Mouse (Mus musculus): ENCODE data around the gene 2210010C04Rik. TPM values are rescaled to one million over a fixed set of nuclear protein-coding genes. Genes with fewer than 3 reads are reported as not detected.
A peak's percentile ranks its signal among the peaks of the same experiment; 100 is the strongest.

2210010C04Rik gene
- total and polyA plus RNA-seq, 3 experiments = not detected

DNA sequence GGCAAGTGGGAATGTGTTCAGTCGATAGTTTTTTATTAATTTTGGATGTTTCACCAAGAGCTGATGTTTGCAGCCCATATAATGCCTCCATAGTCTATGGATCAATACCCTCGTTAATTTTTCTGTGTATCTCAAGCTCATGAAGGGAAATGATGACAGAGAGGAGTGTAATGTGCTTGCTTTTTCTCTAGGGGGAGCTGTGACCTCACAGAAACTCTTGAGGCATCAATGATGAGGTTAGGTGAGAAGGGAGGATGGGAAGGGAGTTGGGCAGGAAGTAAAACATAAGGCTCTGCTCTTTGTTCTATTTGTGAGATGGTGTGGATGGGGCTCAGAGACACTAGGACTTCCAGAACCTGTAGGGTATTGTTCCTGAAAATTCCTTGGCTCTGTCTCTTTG, 11.2 kb upstream of the 2210010C04Rik start:
- Histone ChIP-seq H3K79me2 (ENCODE audit: control insufficient read depth, insufficient read depth, low read length, poor library complexity) (no peaks in the 10 kb centered on the region), H3K36me3 (ENCODE audit: control insufficient read depth in 1 of 2, insufficient read depth in 2 of 2, low read length in 2 of 2) (no peaks in the 10 kb centered on the region), H3K27me3 (ENCODE audit: control insufficient read depth in 1 of 2, insufficient read depth in 2 of 2, low read length in 2 of 2) (no peaks in the 10 kb centered on the region), H3K9ac (ENCODE audit: control insufficient read depth, low read depth, low read length, poor library complexity, severe bottlenecking) (no peak overlapping the region), H3K4me1 (ENCODE audit: control insufficient read depth in 1 of 2, insufficient read depth in 2 of 2, low read length in 2 of 2) (no peaks in the 10 kb centered on the region), H3K9me3 (replicated peaks; ENCODE audit: insufficient read depth, low read length) (no peaks in the 10 kb centered on the region), H3K4me3 (ENCODE audit: control insufficient read depth in 1 of 2, insufficient read depth in 1 of 2, low read depth in 2 of 2, low read length in 2 of 2) (no peak overlapping the region), H3K27ac (ENCODE audit: control insufficient read depth, low read depth, low read length) (no peak overlapping the region)
- DNase-seq (ENCODE audit: low read depth, low spot score) = peak; percentile 3
- peak in 2 of 3 experiments; percentile 11 to 20; a peak in 1 of 6 replicates for TF ChIP-seq CTCF (IDR thresholded peaks at IDR 0.05 in 2 of 3, conservative IDR thresholded peaks at IDR 0.05 in 1 of 3; ENCODE audit: control insufficient read depth in 1 of 3, insufficient read depth in 1 of 3, low read depth in 2 of 3, low read length in 3 of 3, poor library complexity in 1 of 3, severe bottlenecking in 1 of 3)
- no peak for TF ChIP-seq CHD2 (IDR thresholded peaks at IDR 0.05; ENCODE audit: low read length)
- no peak for TF ChIP-seq RAD21 (IDR thresholded peaks at IDR 0.05; ENCODE audit: low read depth, low read length)
- no peak for TF ChIP-seq TCF12 (IDR thresholded peaks at IDR 0.05; ENCODE audit: low read depth, low read length)
- no peak for TF ChIP-seq ZMIZ1 (IDR thresholded peaks at IDR 0.05; ENCODE audit: low read depth, low read length)
- no peak for TF ChIP-seq MAX (IDR thresholded peaks at IDR 0.05; ENCODE audit: low read length)
- TF ChIP-seq POLR2AphosphoS2 (IDR thresholded peaks at IDR 0.05; ENCODE audit: low read length) = no peak
- TF ChIP-seq USF2 (IDR thresholded peaks at IDR 0.05; ENCODE audit: borderline replicate concordance in 1 of 2, insufficient read depth in 1 of 2, low read depth in 1 of 2, low read length in 2 of 2) = no peak

- H3K36me3 ChIP-seq (ENCODE audit: control insufficient read depth in 1 of 2, insufficient read depth in 2 of 2, low read length in 2 of 2) = no peaks in the 10 kb centered on the region
- TF ChIP-seq POLR2AphosphoS2 (IDR thresholded peaks at IDR 0.05; ENCODE audit: low read length) (no peak), ZMIZ1 (IDR thresholded peaks at IDR 0.05; ENCODE audit: low read depth, low read length) (no peak), POLR2AphosphoS5 (IDR thresholded peaks at IDR 0.05; ENCODE audit: borderline replicate concordance, low read depth, low read length) (no peak), ZC3H11A (IDR thresholded peaks at IDR 0.05; ENCODE audit: low read depth, low read length) (no peak), EP300 (IDR thresholded peaks at IDR 0.05; ENCODE audit: low read depth in 1 of 2, low read length in 2 of 2) (no peak)
- no peak overlapping the region for H3K9ac ChIP-seq (ENCODE audit: control insufficient read depth, low read depth, low read length, poor library complexity, severe bottlenecking)
- H3K27ac ChIP-seq (ENCODE audit: control insufficient read depth, low read depth, low read length) = no peak overlapping the region
- H3K4me1 ChIP-seq (ENCODE audit: control insufficient read depth in 1 of 2, insufficient read depth in 2 of 2, low read length in 2 of 2) = no peaks in the 10 kb centered on the region
- DNase-seq (ENCODE audit: low read depth, low spot score) = no peak
- no peaks in the 10 kb centered on the region for H3K27me3 ChIP-seq (ENCODE audit: control insufficient read depth in 1 of 2, insufficient read depth in 2 of 2, low read length in 2 of 2)
- H3K79me2 ChIP-seq (ENCODE audit: control insufficient read depth, insufficient read depth, low read length, poor library complexity) = no peaks in the 10 kb centered on the region
- H3K4me3 ChIP-seq (ENCODE audit: control insufficient read depth in 1 of 2, insufficient read depth in 1 of 2, low read depth in 2 of 2, low read length in 2 of 2) = no peak overlapping the region
- no peaks in the 10 kb centered on the region for H3K9me3 ChIP-seq (replicated peaks; ENCODE audit: insufficient read depth, low read length)
Measured at GRCm38 (mm10) chr6:41044753-41045152, 9.4 kb upstream of the 2210010C04Rik start.

GRCm38 (mm10) chr6:41044314-41044713, 9.0 kb upstream of the 2210010C04Rik start:
- no peak for TF ChIP-seq UBTF (IDR thresholded peaks at IDR 0.05; ENCODE audit: borderline replicate concordance, insufficient read depth, low read depth, low read length)
- TF ChIP-seq ZMIZ1 (IDR thresholded peaks at IDR 0.05; ENCODE audit: low read depth, low read length) = no peak
- no peak for TF ChIP-seq CTCF (IDR thresholded peaks at IDR 0.05 in 2 of 3, conservative IDR thresholded peaks at IDR 0.05 in 1 of 3; ENCODE audit: control insufficient read depth in 1 of 3, insufficient read depth in 1 of 3, low read depth in 2 of 3, low read length in 3 of 3, poor library complexity in 1 of 3, severe bottlenecking in 1 of 3)
- TF ChIP-seq KAT2A (conservative IDR thresholded peaks at IDR 0.05; ENCODE audit: low read depth, low read length) = no peak
- no peak for TF ChIP-seq MAZ (IDR thresholded peaks at IDR 0.05; ENCODE audit: low read depth, low read length)
- TF ChIP-seq GATA1 (IDR thresholded peaks at IDR 0.05; ENCODE audit: low read depth, low read length) = no peak
- TF ChIP-seq JUND (IDR thresholded peaks at IDR 0.05; ENCODE audit: low read depth, low read length) = no peak
- Histone ChIP-seq H3K4me1 (ENCODE audit: control insufficient read depth in 1 of 2, insufficient read depth in 2 of 2, low read length in 2 of 2) (no peaks in the 10 kb centered on the region), H3K27me3 (ENCODE audit: control insufficient read depth in 1 of 2, insufficient read depth in 2 of 2, low read length in 2 of 2) (no peaks in the 10 kb centered on the region), H3K27ac (ENCODE audit: control insufficient read depth, low read depth, low read length) (no peak overlapping the region), H3K4me3 (ENCODE audit: control insufficient read depth in 1 of 2, insufficient read depth in 1 of 2, low read depth in 2 of 2, low read length in 2 of 2) (no peak overlapping the region), H3K9me3 (replicated peaks; ENCODE audit: insufficient read depth, low read length) (no peaks in the 10 kb centered on the region), H3K9ac (ENCODE audit: control insufficient read depth, low read depth, low read length, poor library complexity, severe bottlenecking) (no peak overlapping the region), H3K36me3 (ENCODE audit: control insufficient read depth in 1 of 2, insufficient read depth in 2 of 2, low read length in 2 of 2) (no peaks in the 10 kb centered on the region), H3K79me2 (ENCODE audit: control insufficient read depth, insufficient read depth, low read length, poor library complexity) (no peaks in the 10 kb centered on the region)
- DNase-seq (ENCODE audit: low read depth, low spot score) = no peak
